Mouse (Mus musculus) liver, embryonic 11.5 days (tissue): ENCODE measurements around the gene En1. TPM values are rescaled to one million over a fixed set of nuclear protein-coding genes. Genes with fewer than 3 reads are reported as not detected.

ENCODE experiments used
- ATAC-seq: fragments of 200-750 bp; cut with Nextera tagmentation; replicated peaks from 2 replicates; pipeline ENCODE4 v1.8.0; 2017; ENCODE audit warnings: moderate number of reproducible peaks, mild to moderate bottlenecking, moderate TSS enrichment, moderate library complexity; ENCODE audit not compliant: low FRiP score
- DNase-seq: peaks from one replicate; pipeline ENCODE4 v3.0.0-alpha.2; 2017; ENCODE audit warnings: low spot score
- H3K27ac ChIP-seq: fragments of 300-500 bp; sonication (generic); 2 replicates; pipeline ENCODE4 v1.5.1; 2014; ENCODE audit warnings: mild to moderate bottlenecking, low read depth, low read length, control low read depth
- H3K27me3 ChIP-seq: fragments of 300-500 bp; sonication (generic); replicated peaks from 2 replicates; pipeline ENCODE4 v1.6.1; 2014; ENCODE audit warnings: low read length, mixed read lengths; ENCODE audit not compliant: control insufficient read depth, insufficient read depth
- H3K36me3 ChIP-seq: fragments of 300-500 bp; sonication (generic); 2 replicates; pipeline ENCODE4 v1.6.1; 2014; ENCODE audit warnings: mild to moderate bottlenecking, low read length, moderate library complexity, mixed read lengths; ENCODE audit not compliant: control insufficient read depth, insufficient read depth
- H3K4me1 ChIP-seq: fragments of 300-500 bp; sonication (generic); replicated peaks from 2 replicates; pipeline ENCODE4 v1.6.1; 2014; ENCODE audit warnings: low read length, mixed read lengths; ENCODE audit not compliant: control insufficient read depth, insufficient read depth
- H3K4me2 ChIP-seq: fragments of 300-500 bp; sonication (generic); 2 replicates; pipeline ENCODE4 v1.6.1; 2014; ENCODE audit warnings: mild to moderate bottlenecking, control low read depth, moderate library complexity
- H3K4me3 ChIP-seq: fragments of 300-500 bp; sonication (generic); 2 replicates; pipeline ENCODE4 v1.5.1; 2014; ENCODE audit warnings: low read depth, low read length, control low read depth
- H3K9ac ChIP-seq: fragments of 300-500 bp; sonication (generic); 2 replicates; pipeline ENCODE4 v1.6.1; 2014; ENCODE audit warnings: low read depth, low read length, control low read depth
- H3K9me3 ChIP-seq: fragments of 300-500 bp; sonication (generic); 2 replicates; pipeline ENCODE4 v1.6.1; 2016; ENCODE audit warnings: low read length, inconsistent platforms, mixed read lengths; ENCODE audit not compliant: control insufficient read depth
- WGBS: fragments of 180-500 bp; shearing (Covaris S2); extraction: QIAGEN DNeasy Blood & Tissue Kit; methylation state at CpG from one replicate; pipeline ENCODE4 v1.1.7; 2014; 5-methylcytosine and 5-hydroxymethylcytosine counted together
- polyA plus RNA-seq: library from polyadenylated mRNA; unstranded; fragments of >200 nt; fragmentation: Nextera tagmentation; extraction: Ambion mirVana; gene quantifications from 2 replicates; pipeline ENCODE4 v1.2.1, GENCODE M21; 2014

En1 gene
- polyA plus RNA-seq, 1 experiment from 2014 or later, result 1.1 TPM

DNA sequence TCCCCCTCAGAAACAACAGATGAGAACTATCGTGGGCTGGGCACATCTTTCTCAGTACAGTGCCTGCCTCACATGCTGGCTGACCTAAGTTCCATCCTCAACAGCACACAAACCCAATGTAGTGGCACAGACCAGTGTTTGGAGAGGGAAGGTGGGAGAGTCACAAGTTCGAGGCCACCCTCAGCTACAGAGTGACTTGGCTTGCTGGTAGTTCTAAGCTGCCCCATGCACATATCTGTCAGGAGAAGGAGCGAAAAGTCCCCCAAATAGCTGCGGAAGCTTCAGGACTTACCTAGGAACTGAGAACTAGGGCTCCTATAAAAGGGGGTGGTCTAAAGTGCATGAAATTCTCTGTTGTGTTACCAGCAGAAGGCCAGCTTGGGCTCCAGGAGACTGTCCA is 14.3 kb upstream of the En1 start:
- Histone ChIP-seq H3K4me2 (no peak overlapping the region), H3K4me1 (no peaks in the 10 kb centered on the region), H3K9me3 (no peaks in the 10 kb centered on the region), H3K27ac (no peak overlapping the region), H3K27me3 (peaks cover 28% of the 10 kb centered on the region), H3K36me3 (no peaks in the 10 kb centered on the region), H3K4me3 (no peak overlapping the region), H3K9ac (no peak overlapping the region)
- no peak for DNase-seq
- no peak for ATAC-seq
- WGBS, result 76% methylated on average over 4 of the region's 4 CpGs

GRCm38 (mm10) chr1:120588362-120589027 is 13.7 kb upstream of the En1 start:
- H3K4me3 ChIP-seq, result no peak overlapping the region
- H3K4me2 ChIP-seq, result no peak overlapping the region
- H3K9ac ChIP-seq, result no peak overlapping the region
- H3K4me1 ChIP-seq, result no peaks in the 10 kb centered on the region
- ATAC-seq (no peak), DNase-seq (no peak)
- H3K36me3 ChIP-seq, result no peaks in the 10 kb centered on the region
- WGBS, result 55% methylated on average over 6 of the region's 6 CpGs
- H3K9me3 ChIP-seq, result no peaks in the 10 kb centered on the region
- H3K27me3 ChIP-seq, result peaks cover 34% of the 10 kb centered on the region
- no peak overlapping the region for H3K27ac ChIP-seq

DNA sequence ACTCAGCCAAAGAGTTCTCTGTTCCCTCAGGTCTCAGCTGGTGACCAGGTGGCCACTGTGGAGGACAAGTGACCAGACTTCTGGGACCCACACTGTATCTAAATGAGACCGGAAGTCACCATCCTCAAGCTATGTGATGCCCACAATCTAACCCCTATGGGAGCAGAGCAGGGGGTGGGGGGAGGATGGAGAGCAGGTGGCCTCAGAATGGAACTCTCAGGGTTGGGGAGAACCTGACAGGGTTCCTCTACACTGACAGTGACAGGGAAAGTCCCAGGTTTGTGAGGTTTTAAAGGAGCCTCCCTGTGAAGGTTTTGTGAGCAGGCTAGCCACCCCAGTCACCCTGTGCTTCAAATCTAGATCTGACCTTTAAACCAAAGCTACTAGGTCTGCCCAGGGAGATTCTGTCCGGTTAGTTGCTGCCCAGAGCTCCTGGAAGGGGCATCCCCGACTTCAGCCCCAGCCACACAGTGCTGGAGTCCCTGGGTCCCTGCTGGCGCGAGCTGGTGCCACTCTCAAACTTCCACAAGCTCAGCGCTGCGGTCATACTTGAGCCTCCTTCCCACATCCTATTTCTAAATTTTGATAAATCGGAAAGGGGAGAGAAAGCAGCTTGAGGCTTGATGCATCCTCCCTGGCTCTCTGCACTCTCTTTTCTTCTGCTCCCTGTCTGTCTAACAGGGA is 8.8 kb upstream of the En1 start:
- H3K27me3 ChIP-seq, result peaks cover 83% of the 10 kb centered on the region
- H3K4me1 ChIP-seq, result no peaks in the 10 kb centered on the region
- no peak overlapping the region for H3K4me3 ChIP-seq
- no peak overlapping the region for H3K27ac ChIP-seq
- WGBS, result 13% methylated on average over 8 of the region's 8 CpGs
- DNase-seq (no peak), ATAC-seq (no peak)
- no peaks in the 10 kb centered on the region for H3K36me3 ChIP-seq
- H3K9me3 ChIP-seq, result no peaks in the 10 kb centered on the region
- no peak overlapping the region for H3K4me2 ChIP-seq
- H3K9ac ChIP-seq, result no peak overlapping the region

- no peaks in the 10 kb centered on the region for H3K4me1 ChIP-seq
- H3K36me3 ChIP-seq, result no peaks in the 10 kb centered on the region
- DNase-seq, result no peak
- H3K27me3 ChIP-seq, result peaks cover 88% of the 10 kb centered on the region
- no peak overlapping the region for H3K4me3 ChIP-seq
- H3K9me3 ChIP-seq, result no peaks in the 10 kb centered on the region
- no peak overlapping the region for H3K27ac ChIP-seq
- WGBS, result 3% methylated on average over 8 of the region's 8 CpGs
- ATAC-seq, result no peak
- H3K9ac ChIP-seq, result no peak overlapping the region
- no peak overlapping the region for H3K4me2 ChIP-seq
Observed at GRCm38 (mm10) chr1:120594603-120595002, 7.6 kb upstream of the En1 start.

GRCm38 (mm10) chr1:120595471-120596240 is 6.6 kb upstream of the En1 start:
- 5% methylated on average over 17 of the region's 17 CpGs for whole genome bisulfite sequencing
- Histone ChIP-seq H3K27me3 (peaks cover 96% of the 10 kb centered on the region), H3K9ac (no peak overlapping the region), H3K9me3 (no peaks in the 10 kb centered on the region), H3K4me3 (no peak overlapping the region), H3K36me3 (no peaks in the 10 kb centered on the region), H3K4me2 (no peak overlapping the region), H3K4me1 (no peaks in the 10 kb centered on the region), H3K27ac (no peak overlapping the region)
- DNase-seq (no peak), ATAC-seq (no peak)

DNA sequence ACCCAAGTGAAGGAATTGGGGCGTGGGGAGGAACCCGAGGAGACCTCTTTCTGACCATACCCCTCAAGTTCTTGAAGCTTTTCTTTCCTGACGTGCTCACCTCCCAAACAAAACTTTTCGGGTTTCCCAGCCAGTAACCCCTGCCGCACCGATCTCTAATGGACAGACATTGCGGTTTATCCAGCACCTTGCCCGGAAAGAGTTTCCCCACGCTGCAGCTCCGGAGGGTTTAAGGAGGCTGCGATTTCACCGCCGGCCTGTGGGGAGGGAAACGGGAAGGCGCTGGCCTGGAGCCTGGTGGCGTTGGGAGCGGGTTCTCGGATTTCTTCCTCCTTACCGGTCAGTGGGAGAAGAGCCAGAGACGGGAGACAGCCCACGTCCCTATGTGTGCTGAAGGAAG is 5.9 kb upstream of the En1 start:
- H3K36me3 ChIP-seq, result no peaks in the 10 kb centered on the region
- H3K9me3 ChIP-seq, result no peaks in the 10 kb centered on the region
- no peak overlapping the region for H3K4me3 ChIP-seq
- WGBS, result under 1% methylated on average over 21 of the region's 21 CpGs
- H3K4me1 ChIP-seq, result no peaks in the 10 kb centered on the region
- H3K27ac ChIP-seq, result no peak overlapping the region
- ATAC-seq (no peak), DNase-seq (no peak)
- H3K9ac ChIP-seq, result no peak overlapping the region
- H3K27me3 ChIP-seq, result peaks cover 96% of the 10 kb centered on the region
- peak overlapping the region; percentile 43 for H3K4me2 ChIP-seq

- H3K4me3 ChIP-seq, result no peak overlapping the region
Observed at GRCm38 (mm10) chr1:120596784-120597183, 5.4 kb upstream of the En1 start.

GRCm38 (mm10) chr1:120597271-120597670 is 4.9 kb upstream of the En1 start:
- WGBS, result 4% methylated on average over 11 of the region's 11 CpGs
- no peak for ATAC-seq
- Histone ChIP-seq H3K36me3 (no peaks in the 10 kb centered on the region), H3K4me3 (no peak overlapping the region), H3K9me3 (no peaks in the 10 kb centered on the region), H3K4me2 (no peak overlapping the region), H3K4me1 (no peaks in the 10 kb centered on the region), H3K27ac (no peak overlapping the region), H3K27me3 (peaks cover 100% of the 10 kb centered on the region), H3K9ac (no peak overlapping the region)
- no peak for DNase-seq

More at GRCm38 (mm10) chr1:120596784-120597183, 5.4 kb upstream of the En1 start:
- H3K9me3 ChIP-seq, result no peaks in the 10 kb centered on the region
- H3K9ac ChIP-seq, result no peak overlapping the region
- H3K36me3 ChIP-seq, result no peaks in the 10 kb centered on the region
- no peaks in the 10 kb centered on the region for H3K4me1 ChIP-seq
- no peak for DNase-seq
- H3K27me3 ChIP-seq, result peaks cover 100% of the 10 kb centered on the region
- H3K27ac ChIP-seq, result no peak overlapping the region
- no peak for ATAC-seq
- peak overlapping the region; percentile 43 for H3K4me2 ChIP-seq
- WGBS, result under 1% methylated on average over 19 of the region's 19 CpGs
